Mouse (Mus musculus) limb, embryonic 10.5 days (tissue): Measurements from ENCODE around the gene Olfr1328. TPM values are rescaled to one million over a fixed set of nuclear protein-coding genes. Genes with fewer than 3 reads are reported as not detected.
"Not testable (repeated sequence)": the region's sequence is repeated elsewhere in the genome, so short reads cannot be mapped to it uniquely, and the experiment has no call there.

Experiments
- DNase-seq: peaks from one replicate; pipeline ENCODE4 v3.0.0-alpha.2; 2017; ENCODE audit warnings: low spot score
- H3K27ac ChIP-seq: fragments of 300-500 bp; sonication (generic); 2 replicates; pipeline ENCODE4 v1.5.1; 2016; ENCODE audit warnings: mild to moderate bottlenecking
- H3K27me3 ChIP-seq: fragments of 300-500 bp; sonication (generic); 2 replicates; pipeline ENCODE4 v1.6.1; 2016; ENCODE audit warnings: low read depth, mild to moderate bottlenecking; ENCODE audit not compliant: poor library complexity, severe bottlenecking
- H3K36me3 ChIP-seq: fragments of 300-500 bp; sonication (generic); 2 replicates; pipeline ENCODE4 v1.6.1; 2016; ENCODE audit warnings: mild to moderate bottlenecking, moderate library complexity
- H3K4me1 ChIP-seq: fragments of 300-500 bp; sonication (generic); 2 replicates; pipeline ENCODE4 v1.6.1; 2016
- H3K4me3 ChIP-seq: fragments of 300-500 bp; sonication (generic); 2 replicates; pipeline ENCODE4 v1.5.1; 2016; ENCODE audit warnings: mild to moderate bottlenecking, moderate library complexity
- H3K9me3 ChIP-seq: fragments of 300-500 bp; sonication (generic); replicated peaks from 2 replicates; pipeline ENCODE4 v1.6.1; 2016; ENCODE audit warnings: mild to moderate bottlenecking
- WGBS: fragments of 180-500 bp; shearing (Covaris S2); methylation state at CpG from one replicate; pipeline ENCODE4 v1.1.7; 2016; 5-methylcytosine and 5-hydroxymethylcytosine counted together
- polyA plus RNA-seq: library from polyadenylated mRNA; unstranded; fragments of >200 nt; fragmentation: Nextera tagmentation; extraction: Ambion mirVana; gene quantifications from 2 replicates; pipeline ENCODE4 v1.2.1, GENCODE M21; 2016

Olfr1328 gene
- not detected in 2 replicates for polyA plus RNA-seq

- Histone ChIP-seq H3K4me1 (no peaks in the 10 kb centered on the region), H3K27me3 (no peaks in the 10 kb centered on the region), H3K9me3 (no peaks in the 10 kb centered on the region), H3K27ac (no peak within 1 kb of the TSS), H3K4me3 (no peak within 1 kb of the TSS), H3K36me3 (no peaks in the 10 kb centered on the region)
- 77% methylated on average over 2 of the region's 2 CpGs for WGBS
- DNase-seq, result no peak
Observed at GRCm38 (mm10) chr4:118938512-118938911, at the start of gene Olfr1328. Gene Olfr1328 (minus strand): TSS chr4:118938612.

- 86% methylated on average over 4 of the region's 4 CpGs for WGBS
- Histone ChIP-seq H3K36me3 (no peaks in the 10 kb centered on the region), H3K4me3 (no peak overlapping the region), H3K4me1 (0 out of 2 replicates have a peak, but pooled peaks cover 2% of the 10 kb centered on the region), H3K27ac (no peak overlapping the region), H3K9me3 (no peaks in the 10 kb centered on the region), H3K27me3 (no peaks in the 10 kb centered on the region)
- no peak for DNase-seq
Observed at GRCm38 (mm10) chr4:118985291-118985690, 46.9 kb upstream of the Olfr1328 start.

GRCm38 (mm10) chr4:118973281-118973680, 34.9 kb upstream of the Olfr1328 start:
- Histone ChIP-seq H3K36me3 (no peaks in the 10 kb centered on the region), H3K4me1 (no peaks in the 10 kb centered on the region), H3K27me3 (no peaks in the 10 kb centered on the region), H3K27ac (no peak overlapping the region), H3K4me3 (no peak overlapping the region), H3K9me3 (no peaks in the 10 kb centered on the region)
- no peak for DNase-seq
- WGBS, result 84% methylated on average over 2 of the region's 2 CpGs

- no peak for DNase-seq
- Histone ChIP-seq H3K36me3 (no peaks in the 10 kb centered on the region), H3K9me3 (no peaks in the 10 kb centered on the region), H3K4me3 (no peak overlapping the region), H3K27ac (no peak overlapping the region), H3K4me1 (no peaks in the 10 kb centered on the region), H3K27me3 (no peaks in the 10 kb centered on the region)
- WGBS, result 91% methylated on average over 15 of the region's 15 CpGs
Observed at GRCm38 (mm10) chr4:118967711-118968110, 29.3 kb upstream of the Olfr1328 start.

- Histone ChIP-seq H3K27me3 (no peaks in the 10 kb centered on the region), H3K27ac (no peak within 1 kb of the TSS), H3K9me3 (no peaks in the 10 kb centered on the region), H3K36me3 (no peaks in the 10 kb centered on the region), H3K4me1 (no peaks in the 10 kb centered on the region), H3K4me3 (no peak within 1 kb of the TSS)
- DNase-seq, result peak; percentile 10
- WGBS, result 81% methylated on average over 2 of the region's 2 CpGs
Observed at GRCm38 (mm10) chr4:118961141-118961628, 22.8 kb upstream of the Olfr1328 start, which contains the start of gene Lao1. Gene Lao1 (plus strand): TSS chr4:118961578.

- H3K9me3 ChIP-seq, result no peaks in the 10 kb centered on the region
- H3K27me3 ChIP-seq, result no peaks in the 10 kb centered on the region
- 89% methylated on average over 7 of the region's 7 CpGs for WGBS
- H3K36me3 ChIP-seq, result no peaks in the 10 kb centered on the region
- H3K4me3 ChIP-seq, result no peak overlapping the region
- H3K4me1 ChIP-seq, result no peaks in the 10 kb centered on the region
- H3K27ac ChIP-seq, result no peak overlapping the region
- peak; percentile 3 for DNase-seq
Observed at GRCm38 (mm10) chr4:118958812-118959211, 20.4 kb upstream of the Olfr1328 start.

GRCm38 (mm10) chr4:118931326-118931725, 7.1 kb downstream of the Olfr1328 start:
- H3K9me3 ChIP-seq, H3K27ac ChIP-seq, H3K27me3 ChIP-seq, DNase-seq, H3K36me3 ChIP-seq, H3K4me1 ChIP-seq, H3K4me3 ChIP-seq: not testable (repeated sequence)
- 84% methylated on average over 3 of the region's 3 CpGs for WGBS

- H3K4me3 ChIP-seq, H3K27ac ChIP-seq, H3K4me1 ChIP-seq, H3K36me3 ChIP-seq, H3K27me3 ChIP-seq, DNase-seq, H3K9me3 ChIP-seq: not testable (repeated sequence)
- WGBS, result 61% methylated on average over 2 of the region's 2 CpGs
Observed at GRCm38 (mm10) chr4:118917365-118917764, 21.0 kb downstream of the Olfr1328 start, which contains the start of gene Olfr1329. Gene Olfr1329 (minus strand): TSS chr4:118917465.

GRCm38 (mm10) chr4:118901981-118902380, 36.4 kb downstream of the Olfr1328 start:
- WGBS, result 87% methylated on average over 2 of the region's 2 CpGs
- H3K4me1 ChIP-seq, result no peaks in the 10 kb centered on the region
- H3K4me3 ChIP-seq, result no peak overlapping the region
- no peaks in the 10 kb centered on the region for H3K36me3 ChIP-seq
- no peaks in the 10 kb centered on the region for H3K9me3 ChIP-seq
- no peaks in the 10 kb centered on the region for H3K27me3 ChIP-seq
- no peak overlapping the region for H3K27ac ChIP-seq
- no peak for DNase-seq

- H3K36me3 ChIP-seq, result no peaks in the 10 kb centered on the region
- no peak for DNase-seq
- H3K4me1 ChIP-seq, result no peaks in the 10 kb centered on the region
Observed at GRCm38 (mm10) chr4:118888297-118888696, 50.1 kb downstream of the Olfr1328 start, which contains the start of gene Olfr1330. Gene Olfr1330 (plus strand): TSS chr4:118888597.

More at GRCm38 (mm10) chr4:118888297-118888696, 50.1 kb downstream of the Olfr1328 start, which contains the start of gene Olfr1330:
- Histone ChIP-seq H3K4me3 (no peak within 1 kb of the TSS), H3K27ac (no peak within 1 kb of the TSS), H3K27me3 (no peaks in the 10 kb centered on the region), H3K9me3 (no peaks in the 10 kb centered on the region)
- whole genome bisulfite sequencing, result 86% methylated on average over 1 of the region's 1 CpGs

Other genes with a start within 250 kb of the Olfr1328 start
- 0.05 TPM in 1 of 2 replicates, not detected in the other for gene Olfr1342, start 245.9 kb downstream of the Olfr1328 start, polyA plus RNA-seq
- not detected in 2 replicates for gene Olfr1341, start 235.1 kb downstream of the Olfr1328 start, polyA plus RNA-seq
- not detected in 2 replicates for gene Olfr1340, start 218.5 kb downstream of the Olfr1328 start, polyA plus RNA-seq
- gene Olfr1339, start 206.4 kb downstream of the Olfr1328 start, polyA plus RNA-seq, result not detected in 2 replicates
- not detected in 2 replicates for gene Olfr1338, start 179.9 kb downstream of the Olfr1328 start, polyA plus RNA-seq
- gene Olfr1337, start 156.0 kb downstream of the Olfr1328 start, polyA plus RNA-seq, result not detected in 2 replicates
- not detected in 2 replicates for gene Olfr1335, start 128.7 kb downstream of the Olfr1328 start, polyA plus RNA-seq
- gene Olfr1333, start 102.3 kb downstream of the Olfr1328 start, polyA plus RNA-seq, result not detected in 2 replicates
- not detected in 2 replicates for gene Olfr1331, start 74.0 kb downstream of the Olfr1328 start, polyA plus RNA-seq
- 0.03 TPM in 1 of 2 replicates, not detected in the other for gene Olfr1330, start 50.0 kb downstream of the Olfr1328 start, polyA plus RNA-seq
- gene Olfr1329, start 21.1 kb downstream of the Olfr1328 start, polyA plus RNA-seq, result not detected in 2 replicates
- not detected in 2 replicates for gene Lao1, start 23.0 kb upstream of the Olfr1328 start, polyA plus RNA-seq
- 110 and 139 TPM in 2 replicates for gene Slc2a1, start 170.1 kb upstream of the Olfr1328 start, polyA plus RNA-seq
- gene Zfp691, start 235.6 kb upstream of the Olfr1328 start, polyA plus RNA-seq, result 10.1 and 10.3 TPM in 2 replicates